Mouse (Mus musculus): ENCODE results near the gene Glis3.
A peak's percentile ranks its signal among the peaks of the same experiment; 100 is the strongest.

The Glis3 gene

GRCm38 (mm10) chr19:28679776-28680391 is at the start of gene Glis3:
Gene Glis3 (minus strand): TSS chr19:28680077.
- peak; percentile 94 for DNase-seq (ENCODE audit: low read depth)

- peak; percentile 92 for DNase-seq (ENCODE audit: low read depth)
These were observed 46.4 kb upstream of the Glis3 start for GRCm38 (mm10) chr19:28726161-28726880.

- no peak for DNase-seq (ENCODE audit: low read depth)
These were observed 44.8 kb upstream of the Glis3 start for GRCm38 (mm10) chr19:28724641-28725040.

DNA sequence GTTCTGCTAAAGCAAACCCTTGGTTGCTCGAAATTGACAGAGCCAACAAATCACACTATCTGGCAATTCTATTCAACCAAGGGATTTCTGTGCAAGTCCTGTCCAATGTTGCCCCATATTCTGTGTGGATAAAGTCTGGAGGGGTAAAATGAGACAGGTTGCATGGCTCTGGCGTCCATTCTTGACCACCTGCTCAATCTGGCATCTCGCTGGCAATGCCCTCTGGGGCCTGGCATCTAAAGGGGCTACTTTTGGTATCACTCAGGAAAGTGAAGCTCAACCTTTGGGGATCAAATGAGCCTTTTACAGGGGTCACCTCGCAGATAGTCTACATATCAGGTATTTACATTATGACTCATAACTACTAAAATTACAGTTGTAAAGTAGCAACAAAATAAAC is 42.7 kb upstream of the Glis3 start:
- no peak for DNase-seq (ENCODE audit: low read depth)

GRCm38 (mm10) chr19:28721834-28722233 is 42.0 kb upstream of the Glis3 start:
- DNase-seq (ENCODE audit: low read depth), result no peak

GRCm38 (mm10) chr19:28720016-28720415 is 40.1 kb upstream of the Glis3 start:
- no peak for DNase-seq (ENCODE audit: low read depth)

GRCm38 (mm10) chr19:28714674-28715073 is 34.8 kb upstream of the Glis3 start:
- DNase-seq (ENCODE audit: low read depth), result peak; percentile 37

DNA sequence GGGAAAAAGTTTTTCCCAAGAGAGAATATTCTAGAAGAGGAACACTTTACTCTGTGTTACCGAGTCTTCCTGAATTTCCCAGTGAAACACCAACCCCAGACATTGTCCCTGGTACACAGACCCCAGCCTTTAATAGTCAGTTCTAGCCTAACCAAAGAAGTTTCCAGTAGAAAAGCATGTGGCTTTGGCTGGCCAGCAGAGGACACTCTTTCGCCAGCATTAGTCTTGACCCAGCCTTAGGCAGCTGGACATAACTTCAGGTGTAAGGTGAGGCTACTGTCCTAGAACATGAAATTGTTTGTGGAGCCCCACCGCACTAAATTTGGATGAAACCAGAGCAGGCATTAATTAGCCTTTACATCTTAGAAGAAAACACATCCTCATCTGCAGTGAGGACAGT is 17.8 kb upstream of the Glis3 start:
- DNase-seq (ENCODE audit: low read depth), result peak; percentile 38

DNA sequence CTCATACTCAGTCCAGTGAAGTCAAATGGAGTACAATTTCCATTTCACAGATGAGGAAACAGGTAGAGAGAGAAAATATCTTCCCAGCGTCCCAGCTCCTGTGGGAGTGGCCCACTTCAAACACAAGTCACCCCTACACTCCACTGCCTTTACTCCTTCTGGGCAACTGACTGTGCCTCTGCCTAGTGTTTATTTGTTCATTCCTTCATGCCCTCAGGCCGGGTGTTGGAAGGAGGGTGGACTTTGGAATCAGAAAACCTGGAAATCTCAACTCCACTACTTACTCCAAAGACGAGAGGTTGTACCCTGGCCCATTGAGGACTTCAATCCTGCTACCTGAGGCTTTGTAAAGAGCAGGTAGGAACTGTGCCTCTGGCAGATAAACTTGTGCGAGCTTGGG is 6.5 kb upstream of the Glis3 start:
- DNase-seq (ENCODE audit: low read depth), result no peak

DNA sequence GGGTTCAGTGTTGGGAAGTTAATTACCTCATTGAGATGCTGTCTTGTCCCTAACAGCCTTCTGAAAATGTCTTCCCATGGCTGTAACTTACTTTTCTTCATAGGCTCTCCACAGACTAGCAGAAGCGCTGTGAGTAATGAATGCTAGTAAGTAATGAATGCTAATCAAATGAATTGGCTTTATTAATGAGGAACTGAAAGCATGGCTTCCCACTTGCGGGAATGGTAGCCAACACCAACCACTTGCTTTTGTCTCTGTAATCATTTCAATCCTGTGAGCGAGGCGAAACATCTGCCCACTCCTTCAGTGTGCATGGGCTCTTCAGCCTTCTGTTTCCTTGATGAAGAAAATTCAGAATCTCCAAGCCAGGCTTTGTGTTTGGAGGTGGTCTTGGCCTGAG is 5.6 kb upstream of the Glis3 start:
- DNase-seq (ENCODE audit: low read depth), result no peak

DNA sequence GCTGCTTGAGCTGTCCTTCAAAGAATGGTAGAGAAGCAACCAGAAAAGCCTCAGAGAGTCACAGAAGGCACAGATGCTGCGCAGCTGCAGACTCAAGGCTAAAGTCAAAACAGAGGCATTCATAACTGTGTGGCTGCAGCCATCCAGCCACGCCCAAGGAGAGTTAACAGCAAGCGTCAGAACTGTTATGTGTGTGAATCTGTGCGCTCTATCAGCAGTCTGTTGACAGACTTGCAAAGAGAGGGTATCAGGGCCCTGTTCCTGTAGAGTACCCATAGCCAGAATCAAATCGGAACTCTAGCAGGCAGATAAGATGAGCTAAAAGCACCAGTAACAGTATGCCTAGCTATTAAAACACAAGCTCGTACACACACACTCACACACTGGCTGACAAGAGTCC is 4.5 kb upstream of the Glis3 start:
- no peak for DNase-seq (ENCODE audit: low read depth)

DNA sequence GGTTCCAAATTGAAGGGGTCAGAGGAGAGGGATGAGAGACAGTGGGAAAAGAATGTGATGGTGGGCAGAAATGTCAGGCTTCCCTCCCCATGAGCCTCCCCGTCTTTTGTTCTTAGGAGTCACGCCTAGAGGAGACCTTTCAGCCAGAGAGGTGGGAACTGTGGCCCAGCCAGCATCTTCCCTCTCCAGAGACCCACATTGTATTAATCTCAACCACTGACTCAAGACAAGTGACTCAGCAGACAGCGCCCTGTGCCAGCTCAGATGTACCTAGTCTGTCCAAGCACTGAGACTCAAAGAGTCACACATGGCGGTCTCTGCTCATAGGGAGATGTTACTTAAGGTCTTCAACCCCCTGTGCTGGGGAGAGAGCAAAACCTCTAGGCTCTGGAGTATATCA is 3.5 kb upstream of the Glis3 start:
- DNase-seq (ENCODE audit: low read depth), result peak; percentile 35

- no peak for DNase-seq (ENCODE audit: low read depth)
These were observed 544 bp downstream of the Glis3 start for GRCm38 (mm10) chr19:28679291-28679775.

GRCm38 (mm10) chr19:28678646-28679270 is 1.1 kb downstream of the Glis3 start:
- peak; percentile 48 for DNase-seq (ENCODE audit: low read depth)

GRCm38 (mm10) chr19:28677728-28678438 is 2.0 kb downstream of the Glis3 start:
- DNase-seq (ENCODE audit: low read depth), result peak; percentile 90

GRCm38 (mm10) chr19:28677045-28677727 is 2.7 kb downstream of the Glis3 start:
- DNase-seq (ENCODE audit: low read depth), result peak; percentile 91

- peak; percentile 86 for DNase-seq (ENCODE audit: low read depth)
These were observed 16.1 kb downstream of the Glis3 start for GRCm38 (mm10) chr19:28663781-28664180.

DNA sequence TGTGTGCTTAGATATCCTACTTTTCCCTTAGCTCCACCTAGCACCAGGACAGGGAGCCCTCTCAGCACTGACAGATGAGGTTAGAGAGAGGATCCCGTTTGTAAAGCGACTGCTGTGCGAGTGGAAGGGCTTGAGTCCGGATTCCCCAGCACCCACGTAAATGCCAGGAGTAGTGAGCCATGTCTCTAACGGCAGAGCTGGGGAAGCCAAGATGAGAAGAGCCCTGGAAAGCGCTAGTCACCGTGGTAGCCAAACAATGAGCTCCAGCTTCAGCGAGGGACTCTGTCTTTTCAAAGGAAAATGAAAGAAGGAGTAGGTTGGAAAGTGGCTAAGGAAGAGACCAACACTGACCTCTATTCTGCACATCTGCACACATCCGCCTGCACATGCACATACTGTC is 16.7 kb downstream of the Glis3 start:
- peak; percentile 33 for DNase-seq (ENCODE audit: low read depth)

GRCm38 (mm10) chr19:28662474-28662873 is 17.4 kb downstream of the Glis3 start:
- DNase-seq (ENCODE audit: low read depth), result no peak

DNA sequence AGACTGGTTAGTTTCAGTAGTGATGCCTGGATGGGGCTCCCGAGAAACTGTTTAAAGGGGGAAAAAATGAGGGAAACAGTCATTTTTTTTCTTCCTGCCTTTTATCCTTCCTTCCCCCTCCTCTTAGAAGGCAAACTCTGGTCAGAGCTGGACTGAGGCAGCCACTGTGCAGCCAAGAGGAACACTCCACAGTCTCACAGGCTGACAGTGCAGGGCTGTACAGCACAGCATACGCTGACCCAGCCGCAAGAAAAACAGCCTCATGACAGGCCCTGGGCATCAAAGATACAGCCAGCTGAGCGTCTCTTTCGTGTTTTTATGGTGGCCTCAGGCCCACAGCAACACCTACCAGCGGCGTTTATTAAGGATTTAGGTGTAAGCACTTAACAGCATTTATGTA is 19.0 kb downstream of the Glis3 start:
- no peak for DNase-seq (ENCODE audit: low read depth)

DNA sequence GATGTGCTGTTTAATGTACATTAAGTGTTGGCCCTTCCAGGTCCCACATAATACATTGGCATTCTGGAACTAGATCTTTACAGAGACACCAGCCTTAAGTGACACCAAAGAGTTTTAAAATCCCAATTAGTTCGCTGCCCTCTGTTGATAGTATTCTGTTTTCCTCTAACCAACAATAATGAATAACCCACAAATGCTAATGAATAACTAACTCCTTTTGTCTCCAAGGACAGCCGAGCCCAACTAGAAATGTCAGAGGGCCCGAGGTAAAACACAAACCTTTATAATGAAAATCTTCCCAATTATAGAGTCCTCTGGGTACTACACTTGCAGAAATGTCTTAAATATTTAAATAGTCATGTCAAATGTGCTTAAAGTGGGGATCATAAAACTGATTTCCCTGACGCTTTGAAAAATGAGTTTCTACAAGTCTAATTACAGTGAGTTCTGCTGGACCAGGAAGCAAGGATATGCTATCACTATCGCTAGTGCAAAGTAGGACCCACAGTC is 22.1 kb downstream of the Glis3 start:
- no peak for DNase-seq (ENCODE audit: low read depth)

- DNase-seq (ENCODE audit: low read depth), result no peak
These were observed 23.0 kb downstream of the Glis3 start for GRCm38 (mm10) chr19:28656882-28657281.

Measured in NIH3T3 (cell line).